Mouse (Mus musculus) yolk sac, embryonic 10.5 days (tissue): ENCODE data around the gene Smoc2.

Source experiments
- DNase-seq: peaks from one replicate; pipeline ENCODE4 v3.0.0-alpha.2; 2017; ENCODE audit warnings: low spot score

The Smoc2 gene

DNA sequence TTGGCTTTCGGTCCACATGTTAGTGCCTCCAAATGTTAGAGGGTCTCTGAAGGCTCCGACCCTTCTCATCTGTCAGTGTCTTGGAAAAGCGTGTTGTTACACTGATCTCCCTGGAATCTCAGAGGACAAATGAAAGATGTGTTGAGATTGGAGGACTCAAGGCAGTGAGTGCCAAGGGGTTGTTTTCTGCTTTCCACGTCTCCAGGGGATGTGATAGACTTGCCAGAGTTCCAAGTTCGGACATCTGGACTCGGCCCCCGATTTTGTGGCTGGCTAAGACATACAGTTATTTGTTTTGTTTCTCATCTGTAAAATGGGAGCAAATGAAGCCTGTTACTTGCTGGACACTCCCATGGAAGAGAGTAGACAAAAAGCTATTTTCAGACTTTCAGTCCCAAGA lies 2.0 kb upstream of the Smoc2 start:
- DNase-seq = no peak

DNA sequence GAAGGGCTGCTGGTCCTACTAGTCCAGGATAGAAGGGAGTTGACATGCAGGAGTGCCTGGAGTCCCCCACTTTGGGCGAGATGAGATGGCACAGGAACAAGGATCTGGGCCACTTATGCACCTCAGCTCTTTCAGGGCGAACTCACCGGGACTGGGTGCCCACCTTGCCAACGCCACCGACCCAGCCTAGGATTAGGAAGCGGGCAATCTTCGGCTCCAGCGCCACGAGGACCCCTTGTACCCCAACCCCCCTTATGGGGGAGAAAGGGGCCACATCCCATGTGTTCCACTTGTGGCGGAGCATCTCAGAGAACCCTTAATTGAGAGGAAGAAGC lies 627 bp downstream of the Smoc2 start:
- no peak for DNase-seq

DNA sequence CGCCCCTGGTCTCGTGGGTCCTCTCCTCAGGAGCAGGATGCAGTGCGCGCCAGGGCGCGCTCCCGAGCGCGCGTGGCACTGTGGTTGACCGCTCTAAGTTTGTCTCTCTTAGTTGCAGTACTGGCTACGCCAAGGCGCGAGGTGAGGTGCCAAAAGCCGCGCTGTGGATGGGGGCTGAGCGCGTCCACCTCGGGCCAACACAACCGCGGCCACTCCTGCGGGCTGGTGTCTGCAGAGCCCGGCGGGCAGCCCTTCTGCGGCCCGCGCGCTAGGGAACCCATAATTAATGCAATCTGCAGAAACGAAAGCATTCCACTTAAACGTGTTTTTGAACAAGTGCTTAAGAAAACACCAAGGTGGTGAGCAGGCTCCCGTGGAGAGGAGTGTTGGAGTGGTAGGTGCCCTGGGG lies 1.1 kb downstream of the Smoc2 start:
- DNase-seq = no peak

DNA sequence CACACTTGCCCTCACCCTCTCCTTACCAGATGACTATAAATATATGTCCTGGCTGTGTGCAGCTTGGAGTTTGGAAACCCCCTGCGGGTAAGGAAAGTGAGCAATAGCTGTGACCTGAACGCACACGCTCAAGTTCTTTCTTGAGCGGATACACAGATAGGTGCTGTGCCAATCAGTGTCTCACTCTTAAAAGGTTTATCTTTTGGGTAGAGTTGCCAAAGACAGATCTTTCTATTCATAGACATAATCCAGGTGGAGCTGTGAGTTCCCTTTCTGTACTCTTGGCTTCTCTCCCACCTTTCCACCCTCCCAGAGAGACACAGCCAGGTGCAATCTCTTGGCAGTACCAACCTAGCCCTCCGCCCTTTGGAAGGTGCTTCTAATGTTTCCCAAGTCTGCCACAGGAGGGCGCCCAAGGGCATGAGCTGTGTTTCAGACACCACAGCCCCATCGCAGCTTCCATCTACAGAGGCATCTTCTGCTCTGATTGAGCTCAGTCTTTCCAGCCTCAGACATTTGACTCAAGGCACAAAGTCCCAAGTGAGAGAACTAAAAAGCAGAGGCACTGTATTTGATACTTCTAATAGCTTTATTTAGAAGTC lies 8.8 kb downstream of the Smoc2 start:
- peak; percentile 57 for DNase-seq

DNA sequence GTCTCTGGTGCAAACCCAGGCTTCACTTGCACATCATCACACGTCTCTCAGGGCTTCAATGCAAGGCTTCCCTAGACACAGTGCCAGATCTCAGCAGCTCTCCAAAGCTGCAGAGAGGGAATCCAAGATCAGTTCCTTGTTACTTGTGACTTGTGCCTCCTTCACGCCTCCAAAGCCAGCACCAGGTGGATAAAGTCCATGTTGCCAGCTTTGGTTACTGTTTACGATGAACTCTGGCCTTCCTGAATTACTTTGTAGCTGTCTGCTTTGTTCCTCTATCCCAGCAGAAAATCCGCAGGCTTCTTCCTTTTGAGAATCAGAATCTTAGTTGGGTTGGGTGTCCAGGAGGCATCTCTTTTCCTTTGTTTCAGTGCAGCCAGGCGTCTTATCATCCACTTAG lies 14.3 kb downstream of the Smoc2 start:
- no peak for DNase-seq

DNA sequence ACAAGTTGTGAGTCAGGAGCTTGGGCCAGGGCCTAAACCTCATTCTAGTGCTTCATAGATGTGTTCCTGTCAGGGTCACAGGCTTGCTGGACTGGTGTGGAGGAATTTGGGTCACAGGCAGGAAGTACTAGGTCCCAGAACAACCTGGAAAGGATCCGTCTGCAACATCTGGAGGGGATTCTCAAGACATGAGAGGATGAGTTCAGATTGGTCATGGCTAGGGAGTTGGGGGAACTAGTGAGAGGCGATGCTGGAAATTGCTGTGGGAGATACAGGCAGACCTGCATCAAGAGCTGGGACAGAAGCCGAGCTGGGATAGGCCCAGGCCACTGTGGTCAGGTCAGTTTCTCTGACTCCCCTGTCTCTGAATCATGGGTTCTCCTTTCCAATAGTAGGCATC lies 15.8 kb downstream of the Smoc2 start:
- no peak for DNase-seq

DNA sequence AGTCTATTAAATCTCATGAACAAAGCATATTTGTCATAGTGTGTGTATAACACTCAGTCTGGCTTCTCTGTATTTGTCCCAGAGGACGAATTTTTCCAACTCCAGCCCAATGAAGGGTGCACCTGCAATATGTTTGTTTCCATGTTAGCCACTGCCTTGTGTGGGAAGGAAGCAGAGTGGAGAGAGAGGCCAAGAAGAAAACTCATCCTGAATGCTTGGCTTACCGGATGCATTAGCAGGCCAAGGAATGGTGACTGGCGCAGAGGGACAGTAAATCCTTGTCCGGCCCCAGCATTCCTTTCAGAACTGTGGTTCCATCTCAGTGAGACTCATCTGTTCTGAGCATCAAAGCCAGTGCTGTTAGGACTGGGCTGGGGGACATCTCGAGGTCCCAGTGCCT lies 21.1 kb downstream of the Smoc2 start:
- no peak for DNase-seq

DNA sequence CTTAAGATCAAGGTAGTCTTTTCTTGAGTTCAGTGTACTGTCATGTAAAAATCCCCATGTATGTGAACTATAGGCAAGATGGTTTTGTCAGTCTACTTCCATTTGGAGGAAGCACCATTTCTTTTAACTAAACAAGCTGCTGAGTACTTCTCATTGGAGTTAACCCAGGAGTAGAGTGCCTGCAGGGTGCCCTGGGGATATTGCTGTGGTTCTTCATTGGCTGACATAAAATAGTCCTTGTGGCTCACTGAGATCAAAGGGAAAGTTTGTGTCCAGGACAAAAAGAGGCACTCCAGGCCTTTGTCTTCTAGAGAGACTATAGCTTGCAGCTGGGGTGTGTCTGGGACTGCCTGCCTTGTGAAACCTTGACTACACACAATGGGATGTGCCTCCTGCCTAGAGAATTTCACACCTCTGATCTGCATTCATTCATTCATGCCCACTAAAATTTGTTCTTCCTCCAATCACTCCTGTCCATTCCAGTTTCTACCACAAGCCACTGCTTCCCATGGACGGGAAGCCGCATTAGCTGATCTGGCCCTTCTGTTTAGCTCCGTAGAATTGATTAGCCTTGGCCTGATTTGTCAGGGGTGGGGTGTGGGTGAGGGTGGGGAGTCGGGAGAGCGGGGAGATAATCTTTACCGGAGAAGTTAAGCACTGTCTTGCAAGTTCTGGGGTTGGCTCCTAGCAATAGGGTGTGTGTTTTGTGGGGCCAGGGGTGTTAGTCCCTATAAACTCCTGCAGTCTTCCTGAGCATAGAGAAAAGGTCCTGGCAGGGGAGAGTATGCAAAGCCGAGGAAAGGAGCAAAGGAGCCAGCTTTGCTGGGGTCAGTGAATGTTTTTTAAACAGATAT lies 22.4 kb downstream of the Smoc2 start:
- no peak for DNase-seq

DNA sequence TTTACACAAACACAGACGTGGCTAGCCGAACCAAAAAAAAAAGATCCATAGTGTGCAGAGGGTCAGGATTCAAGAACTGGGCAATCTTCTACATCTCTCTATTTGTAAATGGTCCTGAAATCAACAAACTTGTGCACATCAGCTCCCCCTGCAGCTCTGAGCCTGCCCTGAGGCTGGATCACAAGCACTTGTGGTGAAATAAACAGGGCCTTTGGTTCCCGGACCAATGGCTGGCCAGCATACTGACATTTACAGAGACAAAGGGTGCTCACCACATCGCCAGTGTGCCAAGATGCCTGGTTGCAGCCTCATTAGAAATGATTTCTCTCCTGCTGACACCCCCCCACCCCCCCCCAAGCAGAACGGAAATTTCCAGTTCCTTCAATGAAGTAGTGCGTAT lies 23.1 kb downstream of the Smoc2 start:
- no peak for DNase-seq

DNA sequence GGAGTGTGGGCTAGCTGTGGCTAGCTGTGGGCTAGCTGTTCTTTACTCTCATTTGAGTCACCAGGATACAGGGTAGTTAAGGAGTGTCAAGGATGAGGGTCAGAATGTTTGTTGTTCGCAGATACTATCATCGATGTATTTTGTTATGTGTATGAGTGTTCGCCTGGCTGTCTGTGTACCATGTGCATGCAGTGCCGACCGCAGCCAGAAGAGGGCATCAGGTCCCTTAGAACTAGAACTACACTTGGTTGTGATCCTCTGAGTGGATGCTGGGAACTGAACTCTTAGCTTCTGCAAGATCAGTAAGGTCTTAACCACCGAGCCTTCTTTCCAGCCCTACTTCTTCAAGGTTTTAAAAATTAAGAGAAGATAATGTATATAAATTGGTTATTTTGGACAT lies 24.4 kb downstream of the Smoc2 start:
- DNase-seq = no peak

DNA sequence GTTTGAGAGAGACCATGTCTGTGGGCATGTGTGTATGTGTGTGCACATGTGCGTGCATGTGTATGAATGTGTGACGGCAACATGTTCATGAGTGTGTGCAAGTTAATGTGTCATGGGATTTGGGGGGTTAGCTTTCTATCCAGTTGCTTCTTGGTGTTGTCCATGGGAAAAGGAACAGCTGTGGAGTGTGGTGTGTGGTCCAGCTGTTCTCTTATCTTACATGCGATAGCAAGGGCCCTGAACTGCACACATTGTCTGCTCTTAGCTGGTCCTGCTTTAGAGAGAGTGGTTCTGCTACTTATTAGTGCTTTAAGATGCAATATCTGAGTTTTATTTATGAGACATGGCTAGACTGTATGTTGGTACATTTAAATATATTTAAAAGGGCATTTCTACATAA lies 30.6 kb downstream of the Smoc2 start:
- DNase-seq = no peak

DNA sequence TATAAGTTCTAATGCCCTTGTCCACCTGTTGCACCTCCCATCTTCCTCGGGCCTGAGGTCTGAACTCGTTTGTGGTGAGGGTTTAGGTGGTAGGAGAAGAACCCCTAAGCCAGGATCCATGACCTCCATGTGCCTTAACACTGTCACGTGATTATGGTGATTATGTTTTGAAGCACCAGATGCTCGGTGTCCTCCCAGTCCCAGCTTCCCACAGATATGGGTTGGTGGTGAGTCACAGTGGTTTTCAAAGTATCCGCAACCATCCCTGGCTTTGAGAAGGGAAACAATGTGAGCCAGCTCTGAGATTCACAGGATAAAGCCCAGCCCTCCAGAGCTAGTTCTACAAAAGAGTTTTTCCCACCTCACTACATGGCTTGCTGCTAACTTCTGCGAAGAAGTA lies 33.1 kb downstream of the Smoc2 start:
- no peak for DNase-seq

DNA sequence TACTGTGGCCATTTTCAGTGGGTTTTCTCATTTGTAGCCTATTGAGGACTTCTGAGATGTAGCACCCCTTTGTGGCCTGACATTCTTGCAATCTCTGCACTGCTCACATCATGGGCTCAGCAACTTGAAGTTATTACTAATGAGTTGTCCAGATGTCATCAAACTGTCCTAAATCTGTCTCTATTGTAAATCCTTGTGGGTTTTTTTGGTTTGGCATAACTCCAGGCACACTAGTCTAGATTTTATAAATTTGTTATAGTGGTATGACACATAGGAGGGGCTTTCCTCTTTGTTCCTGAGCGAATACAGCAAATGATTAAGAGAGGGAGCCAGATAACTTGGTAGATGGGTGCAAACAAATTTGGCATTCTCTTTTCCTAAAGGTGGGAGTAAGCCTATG lies 35.0 kb downstream of the Smoc2 start:
- DNase-seq = no peak

DNA sequence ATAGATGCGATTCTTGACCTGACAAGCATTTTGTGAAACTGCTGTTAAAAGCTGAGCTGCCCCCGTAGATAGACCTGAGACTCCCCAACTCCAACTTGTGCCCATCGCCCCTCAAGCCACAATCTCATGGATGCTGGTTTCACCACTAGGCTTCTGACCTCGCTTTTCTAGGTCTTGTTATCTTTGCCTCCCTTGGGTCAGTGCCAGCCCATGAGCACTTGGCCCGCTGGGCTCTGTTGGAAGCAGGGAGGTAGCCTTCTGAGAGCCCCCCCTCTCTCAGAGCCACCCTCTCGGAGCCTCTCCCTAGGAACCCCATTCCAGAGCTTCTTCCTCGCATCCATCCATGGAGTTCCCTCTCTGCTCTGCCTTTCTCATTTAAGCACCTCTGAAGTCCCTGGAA lies 37.2 kb downstream of the Smoc2 start:
- no peak for DNase-seq

DNA sequence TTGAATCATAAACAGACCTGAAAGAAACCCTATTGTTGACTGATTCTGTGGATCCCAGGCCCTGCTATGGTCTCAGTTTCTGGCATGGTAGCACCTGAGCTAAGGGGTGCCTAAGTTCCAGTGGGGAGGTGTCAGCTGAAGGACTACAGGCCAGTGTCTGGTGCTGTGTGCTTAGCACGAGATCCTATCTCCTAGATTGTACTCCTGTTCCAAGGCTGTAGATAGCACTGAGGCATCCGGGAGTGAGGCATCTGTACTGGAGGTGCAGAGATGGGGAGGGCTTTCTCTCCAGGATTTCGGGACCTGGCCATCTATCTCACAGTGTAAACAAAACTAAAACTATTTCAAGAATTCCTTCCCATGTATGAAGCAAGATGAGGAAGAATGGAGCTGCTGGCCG lies 38.1 kb downstream of the Smoc2 start:
- DNase-seq = peak; percentile 32

DNA sequence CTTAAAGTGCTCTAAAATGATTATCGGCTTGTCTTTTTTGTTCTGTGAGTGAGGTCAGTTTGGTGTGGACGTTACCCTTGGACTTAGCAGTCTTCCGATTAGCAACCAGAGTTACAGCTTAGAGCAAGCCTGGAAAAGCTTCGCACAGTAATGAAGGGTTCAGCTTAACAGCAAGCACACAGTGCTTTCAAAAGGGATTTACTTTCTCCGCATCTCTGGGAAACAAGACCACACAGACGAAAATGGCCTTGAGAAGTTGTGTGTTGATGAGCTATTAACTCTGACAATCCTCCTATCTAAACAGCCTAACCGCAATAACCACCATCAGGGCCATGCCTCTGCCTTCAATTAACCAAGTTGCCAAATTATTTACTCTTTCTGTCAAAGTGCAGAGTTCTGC lies 46.9 kb downstream of the Smoc2 start:
- DNase-seq = no peak

DNA sequence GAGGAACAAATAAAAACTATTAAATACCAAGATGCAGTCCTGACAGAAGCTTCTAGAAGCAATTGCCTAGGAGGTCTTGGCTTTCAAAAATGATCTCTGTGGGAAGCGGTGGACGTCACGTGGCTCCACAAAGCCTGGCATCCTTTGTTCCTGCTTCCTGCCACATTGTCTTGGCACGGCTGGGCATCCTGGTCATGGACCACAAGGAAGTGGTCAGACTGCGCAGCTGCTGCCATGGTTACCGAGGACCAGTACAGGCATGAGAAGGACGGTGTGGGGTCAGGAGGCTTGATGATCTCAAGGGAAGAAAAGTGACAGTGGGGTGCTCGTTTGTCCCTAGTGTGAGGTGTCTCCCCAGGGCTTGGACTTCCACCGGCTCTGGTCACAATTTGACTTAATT lies 48.7 kb downstream of the Smoc2 start:
- no peak for DNase-seq

DNA sequence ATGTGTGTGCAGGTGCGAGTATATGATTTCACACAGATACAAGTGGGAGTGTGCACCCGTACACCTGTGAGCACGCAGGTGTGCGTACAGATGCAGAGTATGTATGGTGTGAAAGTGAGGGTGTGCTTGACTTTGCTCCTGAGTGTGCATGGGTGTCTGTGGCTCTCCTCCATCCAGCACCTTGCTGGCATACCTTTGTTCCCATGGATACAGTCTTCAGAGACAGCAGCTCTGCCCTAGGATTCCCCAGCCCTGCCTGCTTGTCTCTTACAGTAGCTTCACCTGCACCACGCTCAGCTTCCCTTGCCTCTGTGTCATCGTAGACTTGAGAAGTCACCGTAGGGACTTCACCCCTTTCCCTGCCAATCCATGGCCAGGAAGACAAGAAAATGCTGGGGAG lies 51.2 kb downstream of the Smoc2 start:
- DNase-seq = no peak

DNA sequence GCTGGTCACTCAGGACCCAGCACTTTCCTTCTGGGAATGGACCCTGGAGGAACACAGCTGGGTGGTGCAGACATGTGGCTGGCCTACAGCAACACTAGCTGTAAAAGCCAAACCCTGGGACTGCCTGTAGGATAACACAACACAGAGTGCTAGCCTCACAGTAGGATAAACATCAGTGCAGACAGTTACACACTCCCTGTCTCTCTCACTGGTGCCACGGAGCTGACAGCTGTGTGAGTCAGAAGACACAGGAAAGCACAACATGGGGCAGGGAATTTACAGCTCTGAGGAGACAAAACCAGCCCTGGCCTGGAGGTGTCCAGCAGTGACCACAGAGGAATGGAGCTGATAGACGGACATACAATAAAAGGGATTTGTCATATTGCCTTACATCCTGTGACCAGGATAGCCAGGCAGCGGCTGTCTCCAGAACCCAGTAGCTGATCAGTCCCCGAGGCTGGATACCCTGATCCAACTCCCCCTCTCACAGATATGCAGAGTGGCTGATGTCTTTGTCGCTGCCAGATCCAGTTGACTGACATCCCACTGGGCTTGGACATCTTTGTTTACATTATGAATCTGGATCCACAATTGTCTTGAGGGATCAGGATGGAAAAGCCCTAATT lies 60.7 kb downstream of the Smoc2 start:
- no peak for DNase-seq

DNA sequence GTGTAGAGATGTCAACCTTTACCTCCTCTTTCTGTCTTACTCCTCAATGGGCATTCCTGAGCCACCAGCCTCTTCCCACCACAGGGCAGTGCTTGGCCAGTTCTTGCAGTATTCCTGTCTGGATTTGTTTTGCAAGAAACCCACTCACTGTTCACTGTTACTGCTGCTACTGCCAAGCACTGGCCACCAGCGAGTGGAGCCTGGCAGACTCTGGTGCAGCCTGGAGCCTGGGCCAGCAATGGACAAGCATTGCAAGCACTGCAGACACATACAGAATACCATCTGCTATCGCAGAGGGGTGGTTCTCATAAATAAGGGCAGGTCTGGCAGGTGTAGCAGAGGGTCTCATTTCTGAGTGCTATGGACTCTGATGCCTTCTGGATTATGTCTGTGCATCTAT lies 61.4 kb downstream of the Smoc2 start:
- DNase-seq = no peak

DNA sequence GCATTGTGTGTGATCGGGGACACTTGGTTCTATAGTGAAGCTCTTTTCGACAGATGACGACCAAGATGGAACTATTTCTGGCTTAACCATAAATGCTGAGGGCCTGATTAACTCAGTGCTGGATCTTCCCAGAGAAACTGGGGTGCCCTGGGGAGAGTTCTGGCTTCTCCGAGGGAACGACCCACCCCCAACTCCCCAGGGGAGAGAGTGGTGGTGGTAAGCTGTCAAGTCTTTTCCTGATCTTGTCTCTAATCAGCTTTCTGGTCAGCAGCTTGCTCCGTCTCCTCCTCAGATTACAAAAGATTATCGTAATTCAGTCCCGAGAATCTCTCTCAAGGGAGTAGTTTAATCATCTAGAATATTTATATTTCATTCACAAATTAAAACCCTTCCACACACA lies 63.2 kb downstream of the Smoc2 start:
- DNase-seq = no peak

DNA sequence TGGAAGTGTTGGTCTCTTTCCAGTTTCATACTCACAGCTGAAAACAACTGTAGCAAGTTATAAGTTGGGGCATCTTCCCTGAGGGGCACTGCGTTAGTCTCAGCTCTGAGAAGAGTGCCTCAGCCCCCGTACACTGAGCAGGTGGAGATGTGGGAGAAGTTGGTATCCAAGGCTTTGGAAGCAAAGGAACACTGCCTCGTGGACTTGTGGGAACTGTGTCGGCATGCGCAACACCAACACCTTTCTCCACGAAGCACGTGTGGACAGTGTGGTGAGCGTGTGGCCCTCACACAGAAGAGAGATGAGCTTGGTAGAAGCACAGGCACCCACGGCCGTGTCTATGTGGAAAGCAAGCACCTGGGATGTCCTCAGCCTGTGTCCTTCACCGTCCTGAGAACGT lies 64.1 kb downstream of the Smoc2 start:
- no peak for DNase-seq

DNA sequence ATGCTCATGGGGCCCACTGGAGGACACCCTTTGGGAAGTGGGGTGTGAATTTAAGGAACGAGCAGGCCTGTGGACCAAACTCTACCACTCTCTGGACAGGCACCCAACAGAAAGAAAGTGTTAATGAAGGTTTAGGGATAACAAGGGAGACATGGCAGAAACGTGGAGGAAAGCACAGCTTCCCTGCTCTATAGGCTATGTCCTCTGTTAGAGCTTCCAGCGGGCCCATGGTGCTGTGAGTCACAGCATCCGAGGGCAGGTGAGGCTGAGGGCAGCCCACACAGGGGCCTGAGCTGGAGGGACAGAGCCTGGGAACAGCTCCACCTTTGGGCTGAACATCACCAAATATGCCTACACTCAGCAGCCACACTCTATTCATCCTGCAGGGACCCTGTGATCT lies 66.2 kb downstream of the Smoc2 start:
- no peak for DNase-seq

DNA sequence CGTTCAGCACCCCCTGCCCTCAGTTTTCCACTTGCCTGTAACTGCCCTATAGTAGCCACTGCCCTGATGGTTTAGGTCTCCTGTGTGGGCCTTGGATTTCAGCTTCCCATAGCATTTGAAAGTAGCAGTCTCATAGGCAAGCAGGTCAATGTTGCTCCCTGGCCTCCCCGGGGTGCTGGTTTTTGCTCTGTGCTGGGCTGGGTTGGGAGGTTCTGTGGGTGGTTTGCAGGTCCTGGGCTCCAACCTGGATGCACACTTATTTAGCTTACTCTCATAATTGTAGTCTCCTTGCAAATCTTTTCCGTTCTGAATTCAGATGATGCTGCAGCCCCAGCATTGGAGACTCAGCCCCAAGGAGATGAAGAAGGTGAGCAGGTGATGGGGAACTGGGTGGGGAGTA lies 67.6 kb downstream of the Smoc2 start:
- DNase-seq = no peak
